Mouse (Mus musculus) liver, adult 2 months (tissue): ENCODE measurements around the gene Eno2.

Experiments
- CTCF ChIP-seq: fragments of 200-500 bp; IDR thresholded peaks from 2 replicates; pipeline ENCODE4 v1.5.1; 2011; ENCODE audit warnings: low read depth, low read length, control low read depth
- POLR2A ChIP-seq: fragments of 200-500 bp; IDR thresholded peaks from 2 replicates; pipeline ENCODE4 v1.6.1; 2011; ENCODE audit warnings: low read length, control low read depth; ENCODE audit not compliant: insufficient read depth; ENCODE audit errors: extremely low read depth

DNA sequence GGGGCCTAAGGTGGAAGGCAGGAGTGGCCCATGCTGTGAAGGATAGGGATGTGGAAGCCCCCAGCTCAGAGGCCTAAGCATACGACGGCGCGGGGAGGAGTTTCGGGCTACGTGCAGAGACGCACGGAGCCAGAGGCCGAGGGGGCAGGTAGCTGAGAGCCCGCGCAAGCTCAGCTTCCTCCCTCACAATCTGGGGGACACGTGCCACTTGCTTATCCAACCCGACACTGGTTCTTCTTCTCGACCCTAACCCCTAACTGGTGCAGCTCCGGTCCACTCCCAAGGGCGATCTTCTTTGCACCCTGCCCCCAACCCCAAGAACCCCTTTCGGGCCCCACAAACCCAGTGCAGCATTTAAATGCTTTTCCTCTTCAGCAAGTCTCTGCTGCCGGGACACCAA lies 44.0 kb upstream of the Eno2 start:
- TF ChIP-seq POLR2A (no peak), CTCF (no peak)
